Mouse (Mus musculus): ENCODE data around the gene Apob.
"Not testable (repeated sequence)": the region's sequence is repeated elsewhere in the genome, so short reads cannot be mapped to it uniquely, and the experiment has no call there.

Apob gene

DNA sequence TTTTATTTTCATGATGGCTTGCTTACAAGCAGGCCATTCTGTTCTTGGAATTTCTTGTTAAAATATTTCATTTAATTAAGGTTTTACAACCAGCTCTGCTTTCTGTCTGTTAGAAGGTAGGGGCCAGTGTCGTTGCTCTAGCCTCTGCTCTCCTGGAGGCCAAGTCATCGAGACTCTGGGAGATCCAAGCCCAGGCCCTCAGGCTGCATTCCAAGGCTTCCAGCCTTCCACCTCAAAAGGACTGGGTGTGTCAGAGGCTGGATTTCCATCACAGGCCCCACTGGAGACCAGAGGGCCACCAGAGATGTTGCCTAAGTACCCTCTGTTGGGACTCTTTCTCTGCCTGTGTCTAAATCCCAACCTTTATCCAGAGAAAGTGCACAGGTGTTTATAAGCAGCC lies 52.6 kb downstream of the Apob start:
- Histone ChIP-seq H3K27me3 (ENCODE audit: insufficient read depth, low read length) (no peaks in the 10 kb centered on the region), H3K36me3 (ENCODE audit: insufficient read depth, low read length) (no peaks in the 10 kb centered on the region), H3K9me3 (ENCODE audit: low read length) (no peaks in the 10 kb centered on the region)

DNA sequence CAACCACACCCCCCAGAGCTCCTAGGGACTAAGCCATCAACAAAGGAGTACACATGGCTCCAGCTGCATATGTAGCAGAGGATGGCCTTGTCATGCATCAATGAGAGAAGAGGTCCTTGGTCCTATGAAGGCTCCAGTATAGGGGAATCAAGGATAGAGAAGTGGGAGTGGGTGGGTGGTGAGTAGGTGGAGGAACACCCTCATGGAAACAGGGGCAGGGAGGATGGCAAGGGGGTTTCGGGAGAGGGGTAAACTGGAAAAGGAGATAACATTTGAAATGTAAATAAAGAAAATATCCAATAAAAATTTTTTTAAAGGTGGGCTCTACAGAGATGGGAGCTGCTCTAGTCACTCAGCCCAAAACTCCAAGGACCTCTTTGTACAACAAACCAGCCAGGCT lies 53.7 kb downstream of the Apob start:
- H3K36me3 ChIP-seq (ENCODE audit: insufficient read depth, low read length); H3K27me3 ChIP-seq (ENCODE audit: insufficient read depth, low read length); H3K9me3 ChIP-seq (ENCODE audit: low read length); H3K4me3 ChIP-seq (replicated peaks; ENCODE audit: low read length): not testable (repeated sequence)
- H3K4me1 ChIP-seq (replicated peaks; ENCODE audit: low read depth, low read length): peaks cover 12% of the 10 kb centered on the region

More for the DNA sequence above, 52.6 kb downstream of the Apob start:
- no peak for TF ChIP-seq NANOG (IDR thresholded peaks at IDR 0.05; ENCODE audit: borderline replicate concordance, low read length)
- no peak overlapping the region for H3K4me3 ChIP-seq (replicated peaks; ENCODE audit: low read length)
- H3K4me1 ChIP-seq (replicated peaks; ENCODE audit: low read depth, low read length): peaks cover 12% of the 10 kb centered on the region

DNA sequence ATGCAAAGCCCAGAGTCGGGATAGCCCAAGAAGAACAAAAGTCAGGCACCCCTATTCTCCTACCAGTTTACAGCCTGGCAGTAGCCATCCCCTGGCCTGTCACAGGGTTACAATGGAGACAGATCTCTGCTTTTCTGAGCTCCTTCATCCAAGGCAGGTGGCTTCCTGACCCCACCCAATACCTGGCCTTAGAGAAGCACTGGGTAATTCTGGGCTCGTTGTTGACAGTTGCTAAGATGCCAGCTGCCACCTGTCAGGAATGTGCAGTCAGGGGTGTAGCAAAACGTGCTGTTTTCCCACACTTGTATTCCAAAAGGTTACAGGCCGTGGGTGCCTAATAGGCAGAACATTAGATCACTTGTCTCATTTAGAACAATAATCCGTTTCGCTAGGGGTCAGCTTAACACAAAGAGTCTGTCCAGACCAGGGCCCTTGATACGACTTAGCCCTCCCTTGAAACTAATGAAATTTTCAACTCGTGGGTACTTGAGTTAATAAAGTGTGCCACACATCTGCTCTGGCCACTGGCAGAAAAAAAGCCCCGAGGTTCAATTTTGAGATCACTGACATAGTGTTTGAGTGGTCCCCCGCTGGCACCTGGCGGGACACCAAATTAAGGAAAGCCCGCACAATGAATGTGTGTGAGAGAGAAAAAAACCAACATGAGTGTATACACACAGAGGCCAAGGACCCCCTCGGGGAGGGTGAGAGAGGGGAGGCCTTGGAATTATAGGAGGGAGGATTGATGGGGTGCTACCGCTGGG lies 54.3 kb downstream of the Apob start:
- no peaks in the 10 kb centered on the region for H3K9me3 ChIP-seq (ENCODE audit: low read length)
- no peak for TF ChIP-seq POU5F1 (IDR thresholded peaks at IDR 0.05; ENCODE audit: borderline replicate concordance, low read length)
- no peak for TF ChIP-seq NANOG (IDR thresholded peaks at IDR 0.05; ENCODE audit: borderline replicate concordance, low read length)
- no peak for TF ChIP-seq CTCF (conservative IDR thresholded peaks at IDR 0.05; ENCODE audit: low read length)
- no peaks in the 10 kb centered on the region; the same call in 1 of the 2 replicates for H3K27me3 ChIP-seq (ENCODE audit: insufficient read depth, low read length)
- H3K36me3 ChIP-seq (ENCODE audit: insufficient read depth, low read length): no peaks in the 10 kb centered on the region
- H3K4me1 ChIP-seq (replicated peaks; ENCODE audit: low read depth, low read length): peaks cover 12% of the 10 kb centered on the region
- H3K4me3 ChIP-seq (replicated peaks; ENCODE audit: low read length): no peak overlapping the region

DNA sequence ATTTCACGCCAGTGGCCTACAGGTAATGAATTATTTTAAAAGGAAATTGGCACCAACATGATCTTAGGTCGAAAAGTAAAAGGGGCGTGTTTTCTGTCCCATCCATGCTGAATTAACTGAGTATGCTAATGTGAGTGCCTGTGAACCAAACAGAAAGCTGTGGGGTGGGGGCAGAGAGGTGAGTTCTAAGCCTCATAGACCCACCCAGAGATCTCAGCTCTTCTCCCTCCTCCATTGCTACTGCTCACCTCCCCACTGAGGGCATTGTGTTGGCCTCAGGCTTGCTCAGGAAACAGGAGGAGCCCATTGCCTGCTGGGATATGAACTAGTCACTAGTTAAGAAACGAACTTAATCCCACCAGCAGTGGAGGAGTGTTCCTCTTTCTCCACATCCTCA lies 54.9 kb downstream of the Apob start:
- Histone ChIP-seq H3K9me3 (ENCODE audit: low read length) (no peaks in the 10 kb centered on the region), H3K4me3 (replicated peaks; ENCODE audit: low read length) (no peak overlapping the region), H3K27me3 (ENCODE audit: insufficient read depth, low read length) (no peaks in the 10 kb centered on the region; the same call in 1 of the 2 replicates), H3K36me3 (ENCODE audit: insufficient read depth, low read length) (no peaks in the 10 kb centered on the region), H3K4me1 (replicated peaks; ENCODE audit: low read depth, low read length) (peaks cover 12% of the 10 kb centered on the region)
- TF ChIP-seq POU5F1 (IDR thresholded peaks at IDR 0.05; ENCODE audit: borderline replicate concordance, low read length) (no peak), CTCF (conservative IDR thresholded peaks at IDR 0.05; ENCODE audit: low read length) (no peak), NANOG (IDR thresholded peaks at IDR 0.05; ENCODE audit: borderline replicate concordance, low read length) (no peak)

DNA sequence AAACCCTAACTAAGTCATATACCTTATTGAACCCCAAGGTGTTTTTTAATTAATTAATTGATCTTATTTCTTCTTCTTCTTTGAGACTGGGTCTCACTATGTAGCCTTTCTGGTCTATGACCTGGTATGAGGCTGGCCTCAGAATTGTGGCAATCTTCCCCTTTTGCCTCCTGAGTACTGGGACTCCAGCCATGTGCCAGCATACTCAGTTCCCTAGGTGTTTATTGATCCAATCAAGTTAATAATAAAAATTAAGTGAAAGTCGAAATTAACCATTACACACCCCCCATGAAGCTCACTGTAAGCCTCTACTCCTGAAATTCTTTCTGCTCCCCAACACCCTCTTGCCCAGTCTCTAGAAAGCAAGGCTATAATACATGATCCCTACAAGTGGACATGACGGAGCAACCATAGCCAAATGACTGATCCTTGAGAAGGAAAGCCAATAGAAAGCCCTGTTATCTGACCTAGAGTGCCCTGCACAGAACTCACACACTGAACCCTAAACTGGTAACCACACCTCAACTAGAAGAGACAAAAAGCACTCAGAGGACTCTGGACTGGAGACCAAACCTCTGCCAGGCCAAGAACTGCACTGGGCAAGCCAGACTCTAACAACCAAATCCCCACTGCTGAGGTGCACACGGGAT lies 60.8 kb downstream of the Apob start:
- peaks cover 6% of the 10 kb centered on the region; the same call in 1 of the 2 replicates for H3K4me1 ChIP-seq (replicated peaks; ENCODE audit: low read depth, low read length)
- H3K9me3 ChIP-seq (ENCODE audit: low read length): no peaks in the 10 kb centered on the region
- H3K27me3 ChIP-seq (ENCODE audit: insufficient read depth, low read length): no peaks in the 10 kb centered on the region; the same call in 1 of the 2 replicates
- H3K36me3 ChIP-seq (ENCODE audit: insufficient read depth, low read length): no peaks in the 10 kb centered on the region
- no peak overlapping the region for H3K4me3 ChIP-seq (replicated peaks; ENCODE audit: low read length)
- TF ChIP-seq POU5F1 (IDR thresholded peaks at IDR 0.05; ENCODE audit: borderline replicate concordance, low read length) (no peak), NANOG (IDR thresholded peaks at IDR 0.05; ENCODE audit: borderline replicate concordance, low read length) (no peak), CTCF (conservative IDR thresholded peaks at IDR 0.05; ENCODE audit: low read length) (no peak)

DNA sequence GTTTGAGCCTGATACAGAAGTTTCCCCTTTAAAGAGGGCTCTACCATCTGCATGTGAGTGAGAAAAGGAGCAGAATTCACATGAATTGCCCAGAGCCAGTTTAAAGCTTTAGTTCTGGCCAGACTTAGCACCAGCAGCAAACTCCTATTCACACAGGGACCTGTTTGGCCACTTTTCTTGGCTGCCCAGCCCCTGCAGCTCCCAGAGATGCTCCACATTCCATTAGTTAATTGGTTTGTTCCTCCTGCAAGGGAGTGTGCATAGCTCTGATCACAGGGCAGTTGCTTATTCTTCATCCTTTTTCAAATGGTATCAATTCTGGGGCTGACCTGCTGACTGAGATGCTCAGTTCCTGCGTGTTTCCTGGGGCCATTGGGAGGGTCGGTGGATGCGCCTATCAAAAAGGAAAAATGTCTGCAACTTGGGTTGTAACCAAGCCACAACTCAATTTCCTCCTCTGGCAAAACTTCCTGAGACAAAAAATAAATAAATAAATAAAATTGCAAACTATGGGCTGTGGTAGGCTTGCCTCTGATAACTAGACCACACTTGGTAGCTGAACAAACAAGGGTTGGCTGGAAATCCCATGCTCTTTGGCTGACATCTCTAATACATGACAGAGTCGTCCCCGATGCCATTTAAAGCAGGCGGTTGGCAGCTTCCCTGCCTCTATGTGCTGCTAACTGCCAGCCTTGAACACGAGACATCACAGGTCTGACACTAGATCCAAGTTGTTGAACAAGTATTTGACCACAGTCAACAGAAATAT lies 65.4 kb downstream of the Apob start:
- Histone ChIP-seq H3K36me3 (ENCODE audit: insufficient read depth, low read length) (no peaks in the 10 kb centered on the region), H3K4me3 (replicated peaks; ENCODE audit: low read length) (no peak overlapping the region), H3K9me3 (ENCODE audit: low read length) (no peaks in the 10 kb centered on the region), H3K4me1 (replicated peaks; ENCODE audit: low read depth, low read length) (peaks cover 6% of the 10 kb centered on the region; the same call in 1 of the 2 replicates), H3K27me3 (ENCODE audit: insufficient read depth, low read length) (no peaks in the 10 kb centered on the region; the same call in 1 of the 2 replicates)
- TF ChIP-seq NANOG (IDR thresholded peaks at IDR 0.05; ENCODE audit: borderline replicate concordance, low read length): no peak
- no peak for TF ChIP-seq CTCF (conservative IDR thresholded peaks at IDR 0.05; ENCODE audit: low read length)
- no peak for TF ChIP-seq POU5F1 (IDR thresholded peaks at IDR 0.05; ENCODE audit: borderline replicate concordance, low read length)

DNA sequence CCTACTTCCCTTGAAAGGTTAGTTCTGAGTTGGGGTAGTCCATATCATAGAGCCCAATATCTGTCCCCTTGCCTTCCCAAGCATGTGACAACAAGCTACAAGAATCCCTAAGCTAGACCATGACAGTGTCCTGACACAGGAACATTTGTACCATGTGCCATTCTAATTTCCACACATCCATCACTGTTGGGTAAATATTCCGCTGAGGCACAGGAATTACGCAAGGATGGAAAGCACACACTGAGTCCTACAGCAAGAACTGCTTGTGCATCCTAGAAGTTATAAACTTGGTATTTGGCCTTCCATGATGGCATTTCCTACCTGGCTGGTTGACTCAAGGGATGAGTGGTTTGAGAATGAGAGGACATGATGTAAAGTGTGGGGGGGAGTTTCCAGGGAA lies 69.6 kb downstream of the Apob start:
- H3K4me1 ChIP-seq (replicated peaks; ENCODE audit: low read depth, low read length): peaks cover 6% of the 10 kb centered on the region; the same call in 1 of the 2 replicates
- peaks cover 2% of the 10 kb centered on the region; the same call in 1 of the 2 replicates for H3K27me3 ChIP-seq (ENCODE audit: insufficient read depth, low read length)
- no peak for TF ChIP-seq CTCF (conservative IDR thresholded peaks at IDR 0.05; ENCODE audit: low read length)
- no peak for TF ChIP-seq POU5F1 (IDR thresholded peaks at IDR 0.05; ENCODE audit: borderline replicate concordance, low read length)
- TF ChIP-seq NANOG (IDR thresholded peaks at IDR 0.05; ENCODE audit: borderline replicate concordance, low read length): no peak
- H3K4me3 ChIP-seq (replicated peaks; ENCODE audit: low read length): no peak overlapping the region
- no peaks in the 10 kb centered on the region for H3K36me3 ChIP-seq (ENCODE audit: insufficient read depth, low read length)
- no peaks in the 10 kb centered on the region for H3K9me3 ChIP-seq (ENCODE audit: low read length)

DNA sequence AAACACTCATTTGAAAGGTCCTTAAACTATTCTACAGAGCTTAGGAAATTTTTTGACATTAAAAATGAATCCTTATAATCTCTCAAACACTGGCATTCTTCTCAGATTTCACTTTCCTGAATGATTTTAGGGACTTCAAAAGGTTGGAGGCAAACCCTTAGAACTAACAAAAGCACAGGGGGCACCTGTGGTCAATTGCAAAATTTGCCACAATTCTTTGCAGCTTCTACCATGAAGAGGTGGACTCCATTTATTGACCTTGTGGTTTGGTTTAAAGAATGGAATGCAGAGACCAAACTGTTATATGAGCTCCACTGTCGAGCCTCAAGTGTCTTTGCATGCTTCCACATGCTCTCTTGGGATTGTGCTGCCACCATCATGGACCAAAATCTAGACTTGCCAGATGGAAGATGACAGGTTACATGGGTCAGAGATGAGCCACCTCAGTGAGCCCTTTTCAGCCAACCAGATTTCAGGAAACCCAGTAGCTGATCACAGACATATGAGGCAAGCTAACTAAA lies 70.4 kb downstream of the Apob start:
- Histone ChIP-seq H3K4me1 (replicated peaks; ENCODE audit: low read depth, low read length) (no peaks in the 10 kb centered on the region), H3K4me3 (replicated peaks; ENCODE audit: low read length) (no peak overlapping the region), H3K36me3 (ENCODE audit: insufficient read depth, low read length) (no peaks in the 10 kb centered on the region), H3K27me3 (ENCODE audit: insufficient read depth, low read length) (peaks cover 2% of the 10 kb centered on the region; the same call in 1 of the 2 replicates), H3K9me3 (ENCODE audit: low read length) (no peaks in the 10 kb centered on the region)
- TF ChIP-seq CTCF (conservative IDR thresholded peaks at IDR 0.05; ENCODE audit: low read length) (no peak), NANOG (IDR thresholded peaks at IDR 0.05; ENCODE audit: borderline replicate concordance, low read length) (no peak), POU5F1 (IDR thresholded peaks at IDR 0.05; ENCODE audit: borderline replicate concordance, low read length) (no peak)

Data from E14TG2a.4 (cell line).